In genomic region chrX:51681170-51681667, GRCm38 (mm10) we compare ENCODE assay signal across 8 mouse cellular contexts. TPM values are rescaled to one million over a fixed set of nuclear protein-coding genes. Genes with fewer than 3 reads are reported as not detected.
DNase-seq lines count a peak whose midpoint lies in the region; ATAC-seq lines count a peak whose summit lies in the region.

No protein-coding gene starts in this region.

- H3K27ac ChIP-seq in forebrain, embryonic 11.5 days (ENCODE audit: low read depth, low read length): no peak overlapping the region
- peak overlapping the region; percentile 48; the same call in 1 of the 2 replicates for H3K27ac ChIP-seq in hindbrain, embryonic 13.5 days
- peak overlapping the region; percentile 63; the same call in 1 of the 2 replicates for H3K27ac ChIP-seq in midbrain, embryonic 16.5 days (ENCODE audit: low read length)

- H3K4me2 ChIP-seq in forebrain, embryonic 11.5 days (ENCODE audit: low read depth, low read length, severe bottlenecking): peak overlapping the region; percentile 73
- H3K4me2 ChIP-seq in hindbrain, embryonic 13.5 days: peak overlapping the region; percentile 76
- peak overlapping the region; percentile 81 for H3K4me2 ChIP-seq in midbrain, embryonic 16.5 days (ENCODE audit: low read length)

- no peaks in the 10 kb centered on the region for H3K4me1 ChIP-seq in forebrain, embryonic 11.5 days (replicated peaks; ENCODE audit: control insufficient read depth, insufficient read depth, low read length)
- H3K4me1 ChIP-seq in hindbrain, embryonic 13.5 days (replicated peaks): peaks cover 4% of the 10 kb centered on the region; the same call in 1 of the 2 replicates
- H3K4me1 ChIP-seq in midbrain, embryonic 16.5 days (ENCODE audit: control insufficient read depth, insufficient read depth, low read length): no peaks in the 10 kb centered on the region

- intact Hi-C loops in left cerebral cortex, postnatal 25 days (cut with DNase I): loop anchor here (10.0 kb wide), 1 partner anchor 176 kb away; no protein-coding TSS in a partner anchor

- H3K9me3 ChIP-seq in forebrain, embryonic 11.5 days (ENCODE audit: control insufficient read depth, low read length): no peaks in the 10 kb centered on the region
- H3K9me3 ChIP-seq in hindbrain, embryonic 13.5 days: no peaks in the 10 kb centered on the region
- H3K9me3 ChIP-seq in midbrain, embryonic 16.5 days (replicated peaks; ENCODE audit: control insufficient read depth, low read length, poor library complexity, severe bottlenecking): no peaks in the 10 kb centered on the region

- 24% methylated on average over 40 of the region's 43 CpGs for WGBS in forebrain, embryonic 11.5 days
- WGBS in hindbrain, embryonic 13.5 days: 11% methylated on average over 42 of the region's 43 CpGs
- WGBS in midbrain, embryonic 16.5 days: 17% methylated on average over 33 of the region's 43 CpGs

- no peaks in the 10 kb centered on the region for H3K36me3 ChIP-seq in forebrain, embryonic 11.5 days (ENCODE audit: control insufficient read depth, insufficient read depth, low read length)
- H3K36me3 ChIP-seq in hindbrain, embryonic 13.5 days: no peaks in the 10 kb centered on the region
- no peaks in the 10 kb centered on the region for H3K36me3 ChIP-seq in midbrain, embryonic 16.5 days (ENCODE audit: control insufficient read depth, insufficient read depth, low read length)

- peak overlapping the region; percentile 41 for H3K4me3 ChIP-seq in forebrain, embryonic 11.5 days (ENCODE audit: low read depth, low read length)
- peak overlapping the region; percentile 50 for H3K4me3 ChIP-seq in hindbrain, embryonic 13.5 days
- H3K4me3 ChIP-seq in midbrain, embryonic 16.5 days (ENCODE audit: low read depth, low read length): peak overlapping the region; percentile 53

- peak; percentile 45; the same call in 1 of the 2 replicates for ATAC-seq in frontal cortex, adult (ENCODE audit: low TSS enrichment)
- ATAC-seq in forebrain, embryonic 11.5 days (replicated peaks; ENCODE audit: low FRiP score): peak; percentile 77
- ATAC-seq in hindbrain, embryonic 13.5 days (ENCODE audit: low FRiP score): peak; percentile 78
- peak; percentile 76 for ATAC-seq in midbrain, embryonic 16.5 days
- no peak for ATAC-seq in CD4-positive, CD25-positive, alpha-beta regulatory T cell, adult 4 months

- H3K27me3 ChIP-seq in forebrain, embryonic 11.5 days (ENCODE audit: control insufficient read depth, insufficient read depth, low read length): peaks cover 4% of the 10 kb centered on the region
- H3K27me3 ChIP-seq in hindbrain, embryonic 13.5 days: peaks cover 18% of the 10 kb centered on the region
- no peaks in the 10 kb centered on the region; the same call in none of the 2 replicates for H3K27me3 ChIP-seq in midbrain, embryonic 16.5 days (ENCODE audit: control insufficient read depth, insufficient read depth, low read depth, low read length)

- H3K9ac ChIP-seq in forebrain, embryonic 11.5 days (ENCODE audit: low read length): peak overlapping the region; percentile 67
- H3K9ac ChIP-seq in hindbrain, embryonic 13.5 days: peak overlapping the region; percentile 70
- peak overlapping the region; percentile 65 for H3K9ac ChIP-seq in midbrain, embryonic 16.5 days (ENCODE audit: low read depth, low read length)

- DNase-seq in frontal cortex, adult 2 months (ENCODE audit: extremely low spot score in 1 of 2, low spot score in 1 of 2): no peak
- peak; percentile 10 to 26 for DNase-seq in adrenal gland, postnatal 36 days
- DNase-seq in forebrain, embryonic 11.5 days (ENCODE audit: low spot score): peak; percentile 80
- DNase-seq in left cerebral cortex, postnatal 25 days (ENCODE audit: low spot score in 2 of 2): peak; percentile 10 to 11

RNA-seq across cellular contexts. Expression of gene Hs6st2, which starts 0.4 kb away (rescaled TPM):
- polyA plus RNA-seq in frontal cortex, adult 2 months (2012; rRNA removed): 19.7 and 21.3 TPM in 2 replicates
- total RNA-seq in adrenal gland, postnatal 36 days (2021): 1 to 10 TPM; 1.9 to 3.9 TPM
- polyA plus RNA-seq in forebrain, embryonic 11.5 days (2014; fragmentation: Nextera tagmentation; extraction: Ambion mirVana): 23.9 and 27.4 TPM in 2 replicates
- polyA plus RNA-seq in hindbrain, embryonic 13.5 days (2015; fragmentation: Nextera tagmentation; extraction: Ambion mirVana): 25.5 and 27.3 TPM in 2 replicates
- total RNA-seq in left cerebral cortex, postnatal 25 days (2021): 10 to 100 TPM; 34.9 to 39.0 TPM
- 31.1 and 34.1 TPM in 2 replicates for polyA plus RNA-seq in midbrain, embryonic 16.5 days (2015; fragmentation: Nextera tagmentation; extraction: Ambion mirVana)
- polyA plus RNA-seq in CD4-positive, CD25-positive, alpha-beta regulatory T cell, adult 4 months (2017; shearing (Covaris generic)): not detected

Comparison
In these comparisons a context has a peak if more than half of its experiments do, and no peak if none do; other contexts are left out.
1. DNase-seq: peak in adrenal gland, postnatal 36 days (2 of 2), forebrain, embryonic 11.5 days (single experiment) and left cerebral cortex, postnatal 25 days (2 of 2); none in frontal cortex, adult 2 months (0 of 2).
2. RNA of gene Hs6st2, which starts 0.4 kb away (polyA plus RNA-seq): 31.1 to 34.1 TPM in midbrain, embryonic 16.5 days, 23.9 to 27.4 TPM in forebrain, embryonic 11.5 days, 25.5 to 27.3 TPM in hindbrain, embryonic 13.5 days and 19.7 to 21.3 TPM in frontal cortex, adult 2 months; not detected in CD4-positive, CD25-positive, alpha-beta regulatory T cell, adult 4 months; every median in the first group is over 10 times any median in the second.
3. Peak in every context shown above with its lines, with median percentiles within 50 percentile points of each other: H3K4me2 ChIP-seq, H3K4me3 ChIP-seq and H3K9ac ChIP-seq.